Mouse (Mus musculus): ENCODE results near the gene Tfg. TPM values are rescaled to one million over a fixed set of nuclear protein-coding genes. Genes with fewer than 3 reads are reported as not detected.

Tfg gene
- polyA plus RNA-seq, 3 experiments from 2014 or later: 50.7 to 77.4 (median 66.3) TPM

Other genes with a start within 250 kb of the Tfg start
- under 1 TPM; 0.17 to 0.36 (median 0.36) TPM for gene Abi3bp, start 239.6 kb downstream of the Tfg start, polyA plus RNA-seq (2017; shearing (Covaris generic))
- gene Adgrg7, start 78.4 kb upstream of the Tfg start, polyA plus RNA-seq (2017; shearing (Covaris generic)): not detected
- gene Tmem45a, start 168.7 kb upstream of the Tfg start, polyA plus RNA-seq (2017; shearing (Covaris generic)): under 1 TPM in 2 of 3 experiments, not detected in 1; 0.34 to 0.58 TPM
- gene Lnp1, start 210.6 kb upstream of the Tfg start, polyA plus RNA-seq (2017; shearing (Covaris generic)): not detected